Mouse (Mus musculus) kidney, adult 2 months (tissue): ENCODE measurements around the gene Creb1. TPM values are rescaled to one million over a fixed set of nuclear protein-coding genes. Genes with fewer than 3 reads are reported as not detected.
"Not testable (repeated sequence)": the region's sequence is repeated elsewhere in the genome, so short reads cannot be mapped to it uniquely, and the experiment has no call there.

Experiments used
- DNase-seq: peaks from one replicate; pipeline ENCODE4 v3.0.0; 2021
- H3K27ac ChIP-seq: fragments of 200-500 bp; 2 replicates; pipeline ENCODE4 v1.5.1; 2012; ENCODE audit warnings: low read depth, low read length, control low read depth, inconsistent platforms; ENCODE audit not compliant: insufficient read depth
- H3K27me3 ChIP-seq: fragments of 200-500 bp; replicated peaks from 2 replicates; pipeline ENCODE4 v1.6.1; 2012; ENCODE audit warnings: mild to moderate bottlenecking, moderate library complexity, low read length, inconsistent platforms; ENCODE audit not compliant: control insufficient read depth, insufficient read depth
- H3K36me3 ChIP-seq: fragments of 200-500 bp; 2 replicates; pipeline ENCODE4 v1.6.1; 2012; ENCODE audit warnings: mild to moderate bottlenecking, moderate library complexity, low read length, inconsistent platforms; ENCODE audit not compliant: control insufficient read depth, insufficient read depth
- H3K4me1 ChIP-seq: fragments of 200-500 bp; 2 replicates; pipeline ENCODE4 v1.6.1; 2011; ENCODE audit warnings: low read length; ENCODE audit not compliant: control insufficient read depth, insufficient read depth
- H3K4me3 ChIP-seq: fragments of 200-500 bp; 2 replicates; pipeline ENCODE4 v1.5.1; 2011; ENCODE audit warnings: mild to moderate bottlenecking, low read depth, low read length, control low read depth; ENCODE audit not compliant: insufficient read depth
- CTCF ChIP-seq: fragments of 200-500 bp; conservative IDR thresholded peaks from 2 replicates; pipeline ENCODE4 v1.5.1; 2011; ENCODE audit warnings: low read depth, mild to moderate bottlenecking, control low read depth, low read length, moderate library complexity, mixed read lengths; ENCODE audit not compliant: insufficient read depth, insufficient read length
- POLR2A ChIP-seq: fragments of 200-500 bp; IDR thresholded peaks from one replicate; pipeline ENCODE4 v1.6.1; 2011; ENCODE audit warnings: low read depth, low read length, control low read depth
- WGBS: fragments of 180-500 bp; shearing (Covaris S2); methylation state at CpG from one replicate; pipeline ENCODE4 v1.1.7; 2018; 5-methylcytosine and 5-hydroxymethylcytosine counted together
- polyA plus RNA-seq: library from polyadenylated mRNA; depleted of rRNA; stranded (reverse); fragments of >200 nt; gene quantifications from 2 replicates; pipeline ENCODE4 v1.2.3, GENCODE M21; 2012

The Creb1 gene
- polyA plus RNA-seq, 1 experiment = 12.5 TPM

DNA sequence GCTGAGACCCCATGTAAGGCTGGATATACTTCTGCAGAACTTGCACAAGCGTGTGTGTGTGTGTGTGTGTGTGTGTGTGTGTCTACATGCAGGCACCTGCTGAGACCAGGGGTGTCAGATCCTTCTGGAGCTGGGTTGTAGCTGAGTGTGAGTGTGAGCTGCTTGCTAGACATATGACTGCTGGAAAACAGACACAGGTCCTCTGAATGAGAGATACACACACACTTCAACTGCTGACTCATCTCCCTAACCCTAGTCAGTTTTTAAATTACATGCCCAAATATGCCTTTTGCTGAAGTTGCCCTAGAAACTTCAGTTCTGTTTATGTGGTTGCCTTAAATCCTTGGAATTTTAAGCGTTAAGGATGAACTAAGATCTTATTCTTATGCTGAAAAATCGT lies 13.6 kb downstream of the Creb1 start:
- WGBS = 75% methylated on average over 3 of the region's 3 CpGs
- TF ChIP-seq POLR2A (no peak), CTCF (no peak)

DNA sequence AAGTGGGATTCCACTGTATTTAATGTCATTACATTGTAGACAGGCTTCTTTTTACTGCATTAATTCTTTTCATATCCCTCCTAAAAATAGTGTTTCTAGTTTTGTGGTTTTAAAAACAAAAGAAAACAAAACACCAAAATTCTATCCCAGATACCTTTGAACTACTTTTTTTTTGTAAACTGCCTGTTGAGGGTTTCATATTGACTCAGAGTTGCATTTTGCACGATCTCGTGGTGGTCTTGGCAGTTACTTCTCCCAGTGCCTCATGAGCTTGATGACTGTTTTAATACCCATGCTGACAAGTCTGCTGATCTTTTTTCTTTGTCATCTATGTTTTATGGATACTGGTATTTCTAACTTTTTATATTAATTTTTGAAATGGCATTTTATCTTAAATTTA lies 16.9 kb downstream of the Creb1 start:
- H3K4me3 ChIP-seq = no peak overlapping the region
- no peak for DNase-seq
- WGBS = 79% methylated on average over 2 of the region's 2 CpGs
- no peaks in the 10 kb centered on the region for H3K27me3 ChIP-seq
- no peak overlapping the region for H3K27ac ChIP-seq
- H3K4me1 ChIP-seq = peaks cover 2% of the 10 kb centered on the region; the same call in 1 of the 2 replicates
- TF ChIP-seq POLR2A (no peak), CTCF (no peak)
- H3K36me3 ChIP-seq = no peaks in the 10 kb centered on the region

More for the DNA sequence above, 13.6 kb downstream of the Creb1 start:
- no peak for DNase-seq
- Histone ChIP-seq H3K27me3 (no peaks in the 10 kb centered on the region), H3K4me3 (no peak overlapping the region), H3K27ac (no peak overlapping the region), H3K36me3 (no peaks in the 10 kb centered on the region), H3K4me1 (peaks cover 2% of the 10 kb centered on the region; the same call in 1 of the 2 replicates)

DNA sequence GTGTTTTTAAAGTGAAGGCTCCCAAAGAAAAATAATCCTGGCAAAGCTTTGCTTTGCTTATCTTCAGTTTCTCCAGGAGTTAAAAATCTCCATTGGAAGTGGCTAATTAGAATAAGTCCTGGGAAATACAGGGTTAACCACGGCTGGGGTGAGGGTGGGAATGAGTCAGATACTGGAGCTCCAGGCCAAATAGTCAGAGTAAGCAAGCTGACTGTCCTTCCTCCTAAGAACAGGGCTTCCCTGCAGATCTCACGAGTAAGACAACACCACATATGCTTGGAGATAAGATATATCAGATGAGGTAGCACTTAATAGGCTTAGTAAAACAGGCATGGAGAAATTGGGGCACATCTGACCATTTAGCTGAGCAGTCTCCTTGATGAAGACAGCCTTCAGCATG lies 19.5 kb downstream of the Creb1 start:
- Histone ChIP-seq H3K4me3 (no peak overlapping the region), H3K27me3 (no peaks in the 10 kb centered on the region), H3K27ac (no peak overlapping the region), H3K36me3 (no peaks in the 10 kb centered on the region), H3K4me1 (peaks cover 2% of the 10 kb centered on the region; the same call in 1 of the 2 replicates)
- no peak for DNase-seq
- 67% methylated on average over 2 of the region's 2 CpGs for WGBS
- TF ChIP-seq CTCF (no peak), POLR2A (no peak)

DNA sequence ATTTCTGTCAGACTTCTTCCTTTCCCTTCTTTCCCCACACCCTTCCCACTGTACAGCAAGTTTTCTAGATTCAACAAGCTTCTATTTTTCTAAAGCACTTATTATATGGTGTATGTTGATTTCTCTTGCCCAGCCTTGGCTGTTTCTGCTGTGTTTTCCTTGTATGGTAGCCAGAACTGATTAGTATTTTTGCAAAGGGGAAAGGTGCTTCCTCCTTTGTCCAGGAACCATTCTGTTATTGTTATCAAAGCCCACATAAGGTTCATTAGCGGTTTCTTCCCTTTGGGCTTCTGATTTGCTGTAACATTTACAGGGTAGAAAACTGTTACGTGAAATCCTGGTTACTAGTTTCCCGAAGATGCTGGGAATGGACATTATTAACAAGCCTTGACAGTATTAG lies 27.7 kb downstream of the Creb1 start:
- Histone ChIP-seq H3K4me1 (no peaks in the 10 kb centered on the region), H3K27ac (no peak overlapping the region), H3K4me3 (no peak overlapping the region), H3K36me3 (no peaks in the 10 kb centered on the region; the same call in 1 of the 2 replicates), H3K27me3 (no peaks in the 10 kb centered on the region)
- DNase-seq = no peak
- WGBS = 87% methylated on average over 3 of the region's 3 CpGs
- TF ChIP-seq POLR2A = no peak
- no peak for TF ChIP-seq CTCF

DNA sequence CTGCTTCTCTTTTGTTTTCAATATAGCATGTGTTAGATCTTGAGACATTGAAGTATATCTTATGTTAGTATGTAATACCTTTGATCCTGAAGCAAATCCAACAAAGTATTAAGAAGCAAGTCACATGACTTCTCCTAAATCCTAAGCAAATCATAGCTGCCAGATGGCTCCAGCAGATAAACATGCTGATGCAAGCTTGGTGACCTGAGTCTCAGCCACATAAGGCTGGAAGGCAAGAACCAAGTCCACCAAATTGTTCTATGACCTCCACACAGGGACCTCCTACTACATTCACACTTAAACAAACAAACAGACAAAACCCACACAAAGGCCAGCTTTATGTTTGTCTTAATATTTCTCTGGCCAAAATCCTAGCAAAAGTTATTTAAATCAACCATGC lies 35.8 kb downstream of the Creb1 start:
- Histone ChIP-seq H3K4me1 (no peaks in the 10 kb centered on the region), H3K4me3 (no peak overlapping the region), H3K36me3 (peaks cover 4% of the 10 kb centered on the region), H3K27ac (no peak overlapping the region), H3K27me3 (no peaks in the 10 kb centered on the region)
- TF ChIP-seq POLR2A (no peak), CTCF (no peak)
- no peak for DNase-seq

DNA sequence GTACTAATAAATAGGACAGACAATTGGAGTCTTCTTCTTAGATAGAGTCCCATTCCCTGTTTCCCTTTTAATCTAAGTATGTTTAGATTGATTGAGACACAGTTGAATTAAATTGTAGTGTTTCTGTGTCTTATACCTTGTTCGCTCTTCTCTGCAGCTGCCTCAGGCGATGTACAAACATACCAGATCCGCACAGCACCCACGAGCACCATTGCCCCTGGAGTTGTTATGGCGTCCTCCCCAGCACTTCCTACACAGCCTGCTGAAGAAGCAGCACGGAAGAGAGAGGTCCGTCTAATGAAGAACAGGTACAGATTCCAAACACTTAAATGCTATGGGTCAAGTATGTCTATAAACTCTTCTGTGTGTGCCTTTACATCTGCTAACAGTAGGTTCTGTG lies 43.6 kb downstream of the Creb1 start:
- TF ChIP-seq CTCF (no peak), POLR2A (no peak)
- no peaks in the 10 kb centered on the region for H3K4me1 ChIP-seq
- peaks cover 2% of the 10 kb centered on the region for H3K36me3 ChIP-seq
- DNase-seq = no peak
- WGBS = 93% methylated on average over 7 of the region's 7 CpGs
- H3K27ac ChIP-seq = no peak overlapping the region
- H3K27me3 ChIP-seq = no peaks in the 10 kb centered on the region
- no peak overlapping the region for H3K4me3 ChIP-seq

DNA sequence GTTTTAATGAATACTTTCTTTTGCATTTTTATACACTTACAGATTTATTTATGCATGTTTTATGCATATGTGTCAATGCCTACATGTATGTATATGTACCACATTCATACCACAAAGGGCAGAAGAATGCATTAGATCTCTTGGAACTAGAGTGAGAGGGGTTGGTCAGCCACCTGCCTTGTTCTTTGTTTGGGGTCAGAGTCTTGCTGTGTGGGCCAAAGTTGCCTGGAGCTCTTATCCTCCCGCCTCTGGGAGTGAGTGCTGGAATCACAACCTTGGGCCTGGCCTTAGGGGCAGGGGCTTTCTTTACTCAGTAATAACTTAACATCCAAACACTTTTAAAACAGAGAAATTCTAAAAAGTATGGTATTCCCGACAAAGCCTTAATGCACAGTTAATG lies 44.3 kb downstream of the Creb1 start:
- Histone ChIP-seq H3K27me3 (no peaks in the 10 kb centered on the region), H3K27ac (no peak overlapping the region), H3K36me3 (peaks cover 2% of the 10 kb centered on the region), H3K4me3 (no peak overlapping the region), H3K4me1 (no peaks in the 10 kb centered on the region)
- no peak for DNase-seq
- no peak for TF ChIP-seq CTCF
- no peak for TF ChIP-seq POLR2A
- 92% methylated on average over 2 of the region's 2 CpGs for WGBS

DNA sequence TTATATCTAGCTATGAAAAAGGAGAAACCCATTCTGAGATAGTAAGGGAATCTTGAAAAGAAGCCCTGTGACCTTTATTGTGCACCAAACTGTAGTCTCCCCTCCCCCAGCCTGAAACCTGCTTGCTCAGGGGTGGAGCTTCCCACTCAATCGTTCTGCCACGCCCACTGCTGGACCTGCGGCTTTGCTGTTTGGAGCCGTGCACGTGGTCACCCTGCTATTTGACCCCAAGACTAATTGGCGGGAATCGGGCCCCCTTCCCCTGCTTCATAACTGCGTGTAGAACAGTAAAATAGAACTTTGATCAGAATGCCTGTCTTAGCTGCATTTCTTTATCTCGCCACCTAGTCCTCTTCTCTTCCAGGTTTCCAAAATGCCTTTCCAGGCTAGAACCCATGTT lies 45.5 kb downstream of the Creb1 start:
- 43% methylated on average over 9 of the region's 9 CpGs for WGBS
- H3K4me3 ChIP-seq, H3K4me1 ChIP-seq, H3K27me3 ChIP-seq, DNase-seq, H3K27ac ChIP-seq, H3K36me3 ChIP-seq: not testable (repeated sequence)
